Mouse (Mus musculus) layer of hippocampus, adult 11-12 months (tissue): ENCODE measurements around the gene Pcgf5.

ENCODE experiments used
- DNase-seq: peaks from one replicate; pipeline ENCODE4 v3.0.0; 2022; ENCODE audit warnings: low spot score

Gene Pcgf5

GRCm38 (mm10) chr19:36495555-36495954 lies 147.4 kb downstream of the Pcgf5 start:
- DNase-seq: peak; percentile 43

DNA sequence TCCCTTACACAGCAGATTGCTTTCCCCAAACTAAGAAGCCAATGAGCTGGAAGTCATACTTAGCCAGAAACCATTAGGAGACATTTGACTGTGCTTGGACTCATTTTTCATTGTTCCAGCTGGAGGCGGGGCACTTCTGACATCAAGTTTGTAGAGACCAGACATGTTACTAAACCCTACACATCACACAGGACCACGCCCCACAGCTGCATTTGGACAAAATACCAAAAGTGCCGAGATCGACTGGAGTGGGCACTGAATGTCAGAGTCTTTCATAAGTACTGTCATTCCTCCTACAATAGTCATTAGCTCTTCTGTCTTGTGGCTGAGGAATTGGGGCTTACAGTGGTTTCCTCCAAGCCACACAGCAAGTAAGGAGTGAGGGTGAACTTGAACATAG lies 148.4 kb downstream of the Pcgf5 start:
- DNase-seq: no peak

DNA sequence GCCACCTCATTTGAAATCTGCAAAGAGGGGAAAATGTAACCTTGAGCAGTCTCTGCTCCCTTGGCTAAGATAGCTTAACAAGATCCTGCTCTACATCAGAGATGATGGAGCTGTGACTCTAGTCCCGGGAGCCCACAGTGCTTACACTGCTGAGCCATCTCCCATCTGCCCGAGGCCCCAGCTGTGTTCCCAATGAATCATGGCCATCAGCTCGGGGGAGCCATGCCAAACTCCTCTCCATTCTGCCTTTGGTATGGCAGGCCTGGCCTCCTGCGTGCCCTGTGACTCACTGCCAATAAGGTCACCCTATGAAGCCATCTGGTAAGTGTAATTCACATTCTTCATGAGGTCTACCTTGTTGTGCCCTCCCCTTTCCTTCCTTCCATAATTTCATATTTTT lies 149.0 kb downstream of the Pcgf5 start:
- DNase-seq: peak; percentile 15

DNA sequence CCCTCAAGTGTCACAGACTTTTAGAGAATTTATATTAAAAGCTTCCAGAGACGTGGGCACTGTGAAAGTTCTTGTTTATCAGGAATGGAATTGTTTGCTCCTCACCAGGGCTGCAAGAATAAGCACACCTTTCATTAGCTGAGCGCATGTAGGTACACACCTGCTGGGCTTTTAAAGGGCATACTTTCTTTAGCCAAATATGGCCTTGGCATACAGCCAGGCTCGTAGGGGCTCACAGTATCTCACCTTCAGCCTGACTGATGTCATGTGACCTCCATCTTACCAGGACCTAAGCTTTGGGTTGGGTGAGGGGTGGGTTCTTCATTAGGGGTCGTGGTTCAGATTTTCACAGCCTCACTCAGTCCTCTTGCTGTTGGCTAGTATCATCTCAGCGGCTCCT lies 149.6 kb downstream of the Pcgf5 start:
- DNase-seq: no peak

GRCm38 (mm10) chr19:36504716-36505115 lies 156.6 kb downstream of the Pcgf5 start:
- no peak for DNase-seq
